Mouse (Mus musculus) activated CD4-positive, CD25-positive, alpha-beta regulatory T cell, adult 4 months (primary cell): ENCODE results near the gene Sae1. TPM values are rescaled to one million over a fixed set of nuclear protein-coding genes. Genes with fewer than 3 reads are reported as not detected.
"Not testable (repeated sequence)": the region's sequence is repeated elsewhere in the genome, so short reads cannot be mapped to it uniquely, and the experiment has no call there.

Source experiments
- ATAC-seq: one replicate; pipeline ENCODE4 v1.8.0; 2017
- polyA plus RNA-seq, 2 experiments: library from polyadenylated mRNA; unstranded; fragments of 100-300 nt; shearing (Covaris generic); gene quantifications; one replicate each; pipeline ENCODE4 v1.2.1; 2017

Sae1 gene
- polyA plus RNA-seq, 2 experiments from 2014 or later, result 75.9 to 106 TPM

GRCm38 (mm10) chr7:16309318-16310019 lies 78.1 kb downstream of the Sae1 start:
- ATAC-seq, result peak; percentile 37

GRCm38 (mm10) chr7:16308555-16309317 lies 78.9 kb downstream of the Sae1 start:
- no peak for ATAC-seq

- not testable (repeated sequence) for ATAC-seq
These were observed 79.5 kb downstream of the Sae1 start, which contains the start of gene Bbc3 for GRCm38 (mm10) chr7:16308093-16308492. Gene Bbc3 (plus strand): TSS chr7:16308393.

GRCm38 (mm10) chr7:16307141-16307540 lies 80.5 kb downstream of the Sae1 start:
- not testable (repeated sequence) for ATAC-seq

GRCm38 (mm10) chr7:16299419-16300035 lies 88.1 kb downstream of the Sae1 start:
- peak; percentile 30 for ATAC-seq

- ATAC-seq, result no peak
These were observed 88.7 kb downstream of the Sae1 start for GRCm38 (mm10) chr7:16298927-16299326.

GRCm38 (mm10) chr7:16297616-16298015 lies 90.0 kb downstream of the Sae1 start:
- ATAC-seq, result no peak

GRCm38 (mm10) chr7:16296766-16297390 lies 90.7 kb downstream of the Sae1 start:
- ATAC-seq, result peak; percentile 52

GRCm38 (mm10) chr7:16296146-16296545 lies 91.5 kb downstream of the Sae1 start:
- ATAC-seq, result no peak

GRCm38 (mm10) chr7:16295321-16295900 lies 92.2 kb downstream of the Sae1 start:
- peak; percentile 69 for ATAC-seq

GRCm38 (mm10) chr7:16294837-16295236 lies 92.8 kb downstream of the Sae1 start:
- ATAC-seq, result peak; percentile 52

GRCm38 (mm10) chr7:16294346-16294745 lies 93.3 kb downstream of the Sae1 start:
- ATAC-seq, result no peak

- no peak for ATAC-seq
These were observed 99.8 kb downstream of the Sae1 start for GRCm38 (mm10) chr7:16287791-16288190.

GRCm38 (mm10) chr7:16287016-16287415 lies 100.6 kb downstream of the Sae1 start:
- no peak for ATAC-seq

- ATAC-seq, result peak; percentile 77
These were observed 101.3 kb downstream of the Sae1 start, which contains the start of gene Ccdc9 for GRCm38 (mm10) chr7:16286026-16286961. Gene Ccdc9 (minus strand): TSS chr7:16286795.

- ATAC-seq, result peak; percentile 32
These were observed 102.1 kb downstream of the Sae1 start for GRCm38 (mm10) chr7:16285450-16286025.

GRCm38 (mm10) chr7:16284904-16285303 lies 102.7 kb downstream of the Sae1 start:
- no peak for ATAC-seq

- ATAC-seq, result no peak
These were observed 103.6 kb downstream of the Sae1 start for GRCm38 (mm10) chr7:16284001-16284400.

GRCm38 (mm10) chr7:16282334-16282733 lies 105.3 kb downstream of the Sae1 start:
- ATAC-seq, result no peak

GRCm38 (mm10) chr7:16280721-16281120 lies 106.9 kb downstream of the Sae1 start:
- no peak for ATAC-seq
